Mouse (Mus musculus): ENCODE measurements around the gene Ing2. TPM values are rescaled to one million over a fixed set of nuclear protein-coding genes. Genes with fewer than 3 reads are reported as not detected.

Ing2 gene
- total and polyA plus RNA-seq, 3 experiments, result 18.6 to 363 (median 61.7) TPM

DNA sequence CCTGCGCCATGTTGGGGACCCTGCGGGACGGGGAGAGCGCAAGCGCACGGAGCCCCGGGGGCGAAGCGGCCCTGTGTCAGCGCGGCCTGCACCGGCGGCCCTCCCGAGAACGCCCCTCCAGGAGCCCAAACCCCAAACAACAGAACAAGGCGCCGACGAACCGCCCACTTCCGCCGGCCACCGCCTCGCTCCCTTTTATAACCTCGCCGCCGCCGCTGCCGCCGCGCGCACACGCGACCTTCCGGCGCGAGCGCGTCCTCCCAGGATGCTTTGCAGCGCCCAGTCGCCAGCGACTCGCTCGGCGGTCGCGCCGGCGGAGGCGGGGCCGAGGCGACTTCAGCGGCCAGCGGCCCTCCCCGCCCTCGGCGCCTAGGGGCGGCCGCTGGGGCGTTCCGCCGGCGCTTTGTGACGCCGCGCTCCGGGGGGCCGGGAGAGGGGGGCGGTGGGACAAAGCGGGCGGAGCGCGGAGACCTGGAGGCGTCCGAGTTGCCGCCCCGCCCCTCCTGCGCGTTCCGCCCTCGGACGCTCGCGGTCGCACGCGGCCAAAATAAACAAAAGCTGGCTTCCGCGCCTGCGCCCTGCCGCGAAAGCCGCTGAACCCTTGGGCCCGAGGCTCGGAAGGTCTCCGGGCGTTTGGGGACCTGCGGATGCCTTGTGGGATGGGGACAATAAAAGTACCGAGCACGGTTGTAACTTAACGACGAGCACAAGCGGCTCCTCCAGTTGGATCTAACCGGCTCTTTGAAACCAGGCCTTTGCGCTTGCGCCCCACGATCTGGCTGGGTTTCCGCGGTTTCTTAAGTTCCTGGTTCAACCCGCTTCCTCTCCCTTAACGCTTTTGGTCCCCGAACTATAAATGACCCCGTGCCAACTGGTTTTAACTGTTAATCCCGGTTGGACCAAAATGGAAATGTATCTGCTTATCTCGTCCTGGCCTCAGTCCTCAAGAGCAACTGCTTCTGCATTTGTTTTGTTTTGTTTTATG, 38.7 kb upstream of the Ing2 start, which contains the start of gene Cdkn2aip:
Gene Cdkn2aip, minus strand, starts transcription at position 172 of the 985 bp plus-strand sequence.
- Histone ChIP-seq H3K4me1 (ENCODE audit: control insufficient read depth in 1 of 2, insufficient read depth in 2 of 2, low read length in 2 of 2) (peaks cover 0 to 4% of the 10 kb centered on the region in 2 experiments; a peak in 2 of 4 replicates), H3K79me2 (ENCODE audit: control insufficient read depth, insufficient read depth, low read length, poor library complexity) (peaks cover 23% of the 10 kb centered on the region), H3K36me3 (ENCODE audit: control insufficient read depth in 1 of 2, insufficient read depth in 2 of 2, low read length in 2 of 2) (peaks cover 0 to 8% of the 10 kb centered on the region in 2 experiments; a peak in 3 of 4 replicates), H3K27ac (ENCODE audit: control insufficient read depth, low read depth, low read length) (peak within 1 kb of the TSS; percentile 100), H3K27me3 (ENCODE audit: control insufficient read depth in 1 of 2, insufficient read depth in 2 of 2, low read length in 2 of 2) (no peaks in the 10 kb centered on the region), H3K4me3 (ENCODE audit: control insufficient read depth in 1 of 2, insufficient read depth in 1 of 2, low read depth in 2 of 2, low read length in 2 of 2) (peak within 1 kb of the TSS; percentile 62 to 94), H3K9ac (ENCODE audit: control insufficient read depth, low read depth, low read length, poor library complexity, severe bottlenecking) (peak within 1 kb of the TSS; percentile 99), H3K9me3 (replicated peaks; ENCODE audit: insufficient read depth, low read length) (no peaks in the 10 kb centered on the region)
- TF ChIP-seq MYB (IDR thresholded peaks at IDR 0.05; ENCODE audit: low read depth, low read length), result peak; percentile 85
- TF ChIP-seq SIN3A (IDR thresholded peaks at IDR 0.05; ENCODE audit: low read length), result peak; percentile 75
- TF ChIP-seq NELFE (IDR thresholded peaks at IDR 0.05; ENCODE audit: low read depth, low read length), result peak; percentile 89
- peak; percentile 80 for TF ChIP-seq HCFC1 (IDR thresholded peaks at IDR 0.05; ENCODE audit: low read depth, low read length)
- TF ChIP-seq SMC3 (IDR thresholded peaks at IDR 0.05; ENCODE audit: low read depth, low read length), result no peak
- peak; percentile 94 for TF ChIP-seq TBP (IDR thresholded peaks at IDR 0.05; ENCODE audit: low read depth, low read length)
- TF ChIP-seq USF1 (IDR thresholded peaks at IDR 0.05; ENCODE audit: low read depth, low read length), result 0 out of 2 replicates have a peak, but pooled peaks have one; percentile 7
- peak; percentile 76 for TF ChIP-seq ELF1 (IDR thresholded peaks at IDR 0.05; ENCODE audit: low read depth, low read length)
- TF ChIP-seq MYC (IDR thresholded peaks at IDR 0.05; ENCODE audit: low read depth, low read length), result peak; percentile 66; the same call in 1 of the 2 replicates
- peak; percentile 46; the same call in 1 of the 2 replicates for TF ChIP-seq TCF12 (IDR thresholded peaks at IDR 0.05; ENCODE audit: low read depth, low read length)
- no peak for TF ChIP-seq POLR2AphosphoS5 (IDR thresholded peaks at IDR 0.05; ENCODE audit: borderline replicate concordance, low read depth, low read length)
- TF ChIP-seq ZMIZ1 (IDR thresholded peaks at IDR 0.05; ENCODE audit: low read depth, low read length), result peak; percentile 63
- TF ChIP-seq RCOR1 (IDR thresholded peaks at IDR 0.05; ENCODE audit: low read depth, low read length), result no peak
- TF ChIP-seq TAL1 (IDR thresholded peaks at IDR 0.05; ENCODE audit: low read length), result 0 out of 2 replicates have a peak, but pooled peaks have one; percentile 3
- TF ChIP-seq POLR2AphosphoS2 (IDR thresholded peaks at IDR 0.05; ENCODE audit: low read length), result peak; percentile 80
- no peak for TF ChIP-seq ZC3H11A (IDR thresholded peaks at IDR 0.05; ENCODE audit: low read depth, low read length)
- peak; percentile 74 for TF ChIP-seq ETS1 (IDR thresholded peaks at IDR 0.05; ENCODE audit: low read depth, low read length)
- TF ChIP-seq GABPA (IDR thresholded peaks at IDR 0.05; ENCODE audit: low read depth, low read length), result no peak
- TF ChIP-seq NRF1 (IDR thresholded peaks at IDR 0.05; ENCODE audit: insufficient read depth, low read depth, low read length, poor library complexity, severe bottlenecking), result peak; percentile 77
- peak; percentile 78 to 82 for TF ChIP-seq POLR2A (IDR thresholded peaks at IDR 0.05; ENCODE audit: control insufficient read depth in 1 of 2, insufficient read depth in 1 of 2, low read depth in 1 of 2, low read length in 2 of 2, poor library complexity in 1 of 2)
- no peak for TF ChIP-seq BHLHE40 (IDR thresholded peaks at IDR 0.05; ENCODE audit: borderline replicate concordance, low read depth, low read length)
- TF ChIP-seq MAX (IDR thresholded peaks at IDR 0.05; ENCODE audit: low read length), result peak; percentile 48
- peak; percentile 80 for TF ChIP-seq MXI1 (IDR thresholded peaks at IDR 0.05; ENCODE audit: low read depth, low read length)
- TF ChIP-seq RAD21 (IDR thresholded peaks at IDR 0.05; ENCODE audit: low read depth, low read length), result no peak
- no peak; the same call in 1 of the 2 replicates for TF ChIP-seq UBTF (IDR thresholded peaks at IDR 0.05; ENCODE audit: borderline replicate concordance, insufficient read depth, low read depth, low read length)
- no peak; the same call in 1 of the 2 replicates for TF ChIP-seq MAZ (IDR thresholded peaks at IDR 0.05; ENCODE audit: low read depth, low read length)
- TF ChIP-seq GATA1 (IDR thresholded peaks at IDR 0.05; ENCODE audit: low read depth, low read length), result peak; percentile 63
- peak in 1 of 2 experiments; percentile 77; a peak in 3 of 4 replicates for TF ChIP-seq EP300 (IDR thresholded peaks at IDR 0.05; ENCODE audit: low read depth in 1 of 2, low read length in 2 of 2)
- peak; percentile 96 for DNase-seq (ENCODE audit: low read depth, low spot score)
